Mouse (Mus musculus): Measurements from ENCODE around the gene Snrnp35.

Snrnp35 gene

DNA sequence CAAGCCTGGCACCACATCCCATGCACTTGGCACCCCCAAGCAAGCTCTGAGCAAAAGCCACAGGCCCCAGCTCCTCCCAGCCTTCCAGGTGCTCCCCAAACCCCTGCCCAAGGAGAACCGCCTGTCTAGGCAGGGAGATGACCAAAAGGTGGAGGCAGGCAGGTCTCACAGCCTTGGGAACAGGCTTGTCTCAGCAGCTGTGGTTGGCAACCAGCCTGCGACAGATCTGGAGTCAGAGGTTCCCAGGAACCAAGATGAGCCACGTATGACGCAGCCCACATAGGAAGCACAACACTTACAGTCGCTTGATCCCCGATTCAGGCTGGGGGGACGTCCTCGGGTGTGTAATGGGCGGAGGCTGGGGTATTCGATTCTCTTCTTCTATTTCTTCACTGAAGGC lies 18.6 kb downstream of the Snrnp35 start:
- no peak for DNase-seq (ENCODE audit: low spot score)

DNA sequence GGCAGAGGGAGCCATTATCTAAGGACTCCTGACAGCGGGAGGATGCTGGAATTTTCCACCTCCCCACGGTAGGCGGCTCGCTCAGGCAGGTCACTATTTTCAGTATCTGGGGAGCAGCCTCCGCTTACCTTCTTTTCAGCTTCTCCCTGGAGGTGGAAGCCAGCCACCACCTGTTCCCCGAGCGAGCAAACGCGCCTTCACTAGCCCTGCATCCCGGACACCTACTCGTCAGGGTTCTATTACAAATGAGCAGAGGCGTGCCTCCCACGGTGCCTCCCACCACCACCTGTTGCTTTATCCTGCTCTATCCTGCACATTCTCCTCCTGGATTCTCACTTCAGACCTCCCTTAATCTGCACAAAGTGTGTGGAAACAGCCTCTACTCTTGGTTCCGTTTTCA lies 20.8 kb downstream of the Snrnp35 start:
- no peak for DNase-seq (ENCODE audit: low spot score)

DNA sequence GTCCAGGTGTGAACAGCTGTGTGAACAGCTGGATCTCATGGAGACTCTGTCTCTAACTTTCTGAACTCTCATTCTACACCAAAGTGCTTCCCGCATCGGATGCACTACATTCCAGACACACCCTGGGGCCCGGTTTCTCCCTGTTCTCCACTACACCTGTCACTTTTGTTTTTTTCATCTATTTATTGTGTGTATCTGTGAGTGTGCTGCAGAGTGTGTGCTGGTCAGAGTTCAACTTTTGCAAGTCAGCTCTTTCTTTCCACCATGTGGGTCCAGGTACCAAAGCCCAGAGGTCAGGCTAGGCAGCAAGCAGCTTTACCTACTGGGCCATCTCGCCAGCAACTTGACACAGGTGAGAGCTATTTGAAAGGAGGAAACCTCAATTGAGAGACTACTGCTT lies 22.3 kb downstream of the Snrnp35 start:
- no peak for DNase-seq (ENCODE audit: low spot score)

DNA sequence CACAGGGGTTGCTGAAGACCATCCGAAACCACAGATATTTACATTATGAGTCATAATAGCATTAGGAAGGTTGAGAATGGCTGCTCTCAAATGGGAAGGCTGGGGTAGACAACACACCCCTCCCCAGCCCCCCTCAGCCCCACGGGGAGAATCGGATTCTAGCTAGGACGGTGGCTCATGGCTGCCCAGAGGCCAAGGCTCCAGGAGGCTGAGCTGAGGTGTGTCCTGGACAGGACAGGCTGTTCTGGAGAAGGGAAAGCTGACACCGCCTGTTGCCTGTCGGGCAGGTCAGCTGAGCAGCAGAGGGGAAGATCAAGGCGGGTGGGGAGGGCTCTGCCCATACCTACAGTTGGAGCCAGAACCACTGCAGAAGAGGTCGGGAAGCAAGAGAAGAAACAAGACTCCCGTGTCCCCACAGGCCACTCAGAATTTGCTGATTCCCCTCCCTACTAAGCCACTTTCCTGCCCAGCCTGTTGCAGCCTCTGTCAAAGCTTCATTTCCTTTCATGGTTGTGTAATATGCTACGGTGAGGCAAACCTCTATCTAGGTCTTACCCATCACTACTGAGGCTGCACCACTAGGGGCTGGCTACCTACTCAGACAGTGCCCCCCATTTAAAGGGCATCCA lies 23.9 kb downstream of the Snrnp35 start:
- no peak for DNase-seq (ENCODE audit: low spot score)

DNA sequence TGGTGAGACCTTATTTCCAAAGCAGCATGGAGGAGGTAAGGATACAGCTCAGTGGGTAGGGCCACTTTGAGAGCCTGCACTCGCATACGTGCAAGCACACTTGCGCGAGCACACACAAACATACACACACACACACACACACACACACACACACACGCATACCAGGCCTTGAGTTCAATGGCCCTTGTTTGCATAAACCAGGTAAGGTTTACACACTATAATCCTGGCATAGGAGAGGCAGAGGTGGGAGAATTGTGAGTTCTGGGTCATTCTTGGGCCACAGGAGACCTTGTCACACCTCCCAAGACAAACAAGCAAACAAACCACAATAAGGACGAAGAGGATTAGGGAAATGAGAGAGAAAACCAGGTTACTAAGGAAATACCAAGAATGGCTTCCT lies 26.3 kb downstream of the Snrnp35 start:
- DNase-seq (ENCODE audit: low spot score) = no peak

DNA sequence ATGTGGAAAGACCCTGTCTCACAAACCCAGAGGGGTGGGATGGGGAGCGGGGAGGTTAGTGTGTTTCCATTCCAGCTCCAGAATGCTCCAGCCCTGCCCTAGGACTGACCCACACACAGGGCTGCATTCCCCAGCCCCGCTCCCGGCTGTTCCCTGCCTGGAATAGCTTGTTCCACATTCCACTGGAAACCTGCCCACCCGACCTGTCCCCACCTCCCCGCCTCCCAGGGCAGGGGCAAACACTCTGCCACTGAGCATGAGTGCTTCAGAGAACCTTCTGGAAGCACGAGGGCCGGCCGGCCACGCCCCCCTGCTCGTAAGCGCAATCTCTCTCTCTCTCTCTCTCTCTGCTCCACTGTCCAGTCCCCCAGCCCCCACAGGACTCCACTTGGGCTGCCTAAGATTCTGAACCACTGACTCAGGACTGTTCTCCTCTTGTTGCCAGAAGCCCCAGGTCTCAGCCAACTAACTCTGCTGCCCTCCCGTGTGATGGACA lies 26.9 kb downstream of the Snrnp35 start:
- DNase-seq (ENCODE audit: low spot score) = peak; percentile 70

DNA sequence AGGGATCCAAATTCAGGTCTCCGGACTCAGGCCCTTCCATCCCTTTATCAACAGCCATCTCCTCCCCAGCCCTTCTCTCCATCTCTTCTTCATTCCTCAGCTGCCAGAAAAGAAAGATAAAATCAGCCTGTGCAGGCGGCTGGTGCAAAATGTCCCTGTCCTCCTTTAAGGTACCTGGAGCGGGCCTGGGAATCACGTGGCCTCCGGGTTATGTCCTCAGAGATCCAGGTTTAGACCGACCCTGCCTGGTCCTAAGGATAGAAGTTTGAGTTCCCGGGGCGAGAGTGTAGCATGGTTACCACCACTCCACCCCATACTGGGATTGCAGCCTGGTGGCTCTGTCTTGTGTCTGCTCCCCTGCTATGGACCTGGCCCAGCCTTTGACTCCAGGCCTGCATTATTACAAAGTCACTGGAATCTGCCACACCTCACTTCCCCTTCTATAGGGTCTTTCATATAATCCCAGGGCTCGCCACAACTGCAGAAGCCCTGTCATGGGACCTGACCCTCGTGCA lies 27.7 kb downstream of the Snrnp35 start:
- no peak for DNase-seq (ENCODE audit: low spot score)

DNA sequence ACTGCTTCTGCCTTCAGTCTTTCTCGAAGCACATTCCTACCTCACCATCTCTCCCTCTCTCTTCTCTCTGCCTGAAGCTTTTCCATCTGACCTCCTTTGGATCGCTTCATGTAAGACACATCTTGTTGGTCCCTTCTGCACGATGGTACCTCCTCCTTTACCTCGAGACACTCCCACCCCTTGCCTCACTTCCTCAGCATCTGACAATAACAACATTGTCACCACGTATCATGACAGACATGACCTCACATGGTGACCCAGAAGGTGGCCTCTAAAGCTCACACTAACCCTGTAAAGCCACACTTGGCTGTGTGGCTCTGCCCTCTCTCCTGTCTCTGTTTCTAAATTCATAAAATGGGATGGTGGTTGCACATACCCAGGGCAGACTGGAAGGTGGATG lies 32.9 kb downstream of the Snrnp35 start:
- no peak for DNase-seq (ENCODE audit: low spot score)

DNA sequence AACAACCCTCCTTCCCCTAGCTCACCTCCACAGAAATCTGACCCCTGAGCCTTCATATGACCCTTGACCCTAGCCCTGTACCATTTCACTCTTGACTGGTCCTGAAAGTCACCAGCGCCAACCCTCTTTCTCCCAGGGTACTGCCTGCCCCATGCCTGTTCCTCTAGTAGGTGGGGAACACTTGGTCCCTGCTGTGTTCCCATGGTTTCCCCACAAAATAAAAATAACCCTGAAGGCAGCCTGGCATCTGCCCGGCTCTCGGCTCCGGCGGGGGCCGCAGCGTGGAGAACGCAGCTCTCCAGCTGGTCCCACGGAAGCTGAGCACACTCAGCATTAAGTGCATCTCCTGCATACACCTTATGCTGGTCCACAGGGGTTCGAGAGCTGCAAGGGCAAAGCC lies 35.7 kb downstream of the Snrnp35 start:
- DNase-seq (ENCODE audit: low spot score) = no peak

DNA sequence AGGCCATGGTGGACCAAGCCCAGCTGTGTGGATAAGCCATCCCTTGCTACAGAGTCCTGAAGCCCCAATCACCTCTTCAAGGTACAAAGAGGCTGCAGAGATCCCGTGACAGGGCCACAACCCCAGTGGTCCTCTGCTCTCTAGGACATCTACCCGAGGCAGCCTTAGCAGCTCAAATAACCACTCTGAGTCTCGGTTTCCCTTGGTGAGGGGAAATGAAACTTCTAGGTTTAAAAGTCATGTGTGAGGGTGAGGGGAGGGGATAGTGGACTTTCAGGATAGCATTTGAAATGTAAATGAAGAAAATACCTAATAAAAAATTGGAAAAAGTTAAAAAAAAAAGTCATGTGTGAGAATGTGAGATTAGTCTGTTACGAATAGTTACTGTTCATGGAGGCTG lies 38.7 kb downstream of the Snrnp35 start:
- DNase-seq (ENCODE audit: low spot score) = no peak

DNA sequence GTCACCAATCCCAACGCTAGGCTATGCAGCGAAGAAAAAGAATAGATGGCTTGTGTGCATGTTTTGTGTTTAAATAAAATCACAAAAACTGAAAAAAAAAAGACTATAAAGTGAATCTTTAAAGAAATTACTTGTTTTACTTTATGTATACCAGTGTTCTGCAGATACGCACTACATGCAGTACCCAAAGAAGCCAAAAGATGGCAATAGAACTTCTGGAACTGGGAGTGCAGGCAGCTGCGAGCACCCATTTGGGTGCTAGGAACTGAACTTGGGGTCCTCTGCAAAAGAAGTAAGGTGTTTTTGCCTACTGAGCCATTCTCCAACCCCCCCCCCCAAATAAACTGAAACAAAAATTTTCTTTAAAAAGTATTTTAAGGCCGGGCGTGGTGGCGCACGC lies 40.1 kb downstream of the Snrnp35 start:
- DNase-seq (ENCODE audit: low spot score) = no peak

DNA sequence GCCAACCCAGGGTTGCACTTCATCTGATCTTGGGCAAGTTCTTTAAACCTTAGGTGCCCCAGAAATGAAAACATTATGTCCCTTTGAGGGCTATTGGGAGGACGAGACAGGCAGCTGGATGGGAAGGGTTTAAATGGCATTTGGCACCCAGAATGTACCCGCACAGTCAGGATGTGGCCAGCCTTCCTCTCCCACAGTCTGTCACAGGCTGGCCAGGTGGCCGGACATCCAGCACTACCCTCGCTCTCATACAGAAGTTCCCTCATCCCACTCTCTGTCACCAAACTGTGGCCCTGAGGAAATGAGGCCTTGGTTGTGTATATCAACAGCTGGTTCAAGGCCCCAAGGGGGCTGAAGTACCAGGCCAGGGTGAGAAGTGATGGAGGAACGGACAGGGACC lies 42.0 kb downstream of the Snrnp35 start:
- DNase-seq (ENCODE audit: low spot score) = no peak

DNA sequence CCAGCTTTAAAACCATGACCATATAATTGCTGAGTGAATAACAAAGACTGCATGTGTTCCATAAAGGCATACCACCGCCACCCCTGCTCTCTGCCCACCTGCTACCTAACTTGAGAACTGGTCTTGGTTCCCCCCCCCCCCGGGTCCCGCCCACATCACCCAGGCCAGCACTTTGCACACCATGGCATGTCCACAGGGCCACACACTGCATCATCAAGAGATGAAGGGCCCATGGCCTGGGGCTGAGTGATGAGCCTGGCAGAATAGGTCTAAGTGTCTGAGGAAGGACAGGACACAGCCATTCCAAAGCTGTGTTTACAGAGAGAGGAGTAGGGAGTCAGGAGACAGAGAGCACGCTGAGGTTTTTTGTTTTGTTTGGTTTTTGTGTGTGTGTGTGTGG lies 45.4 kb downstream of the Snrnp35 start:
- no peak for DNase-seq (ENCODE audit: low spot score)

DNA sequence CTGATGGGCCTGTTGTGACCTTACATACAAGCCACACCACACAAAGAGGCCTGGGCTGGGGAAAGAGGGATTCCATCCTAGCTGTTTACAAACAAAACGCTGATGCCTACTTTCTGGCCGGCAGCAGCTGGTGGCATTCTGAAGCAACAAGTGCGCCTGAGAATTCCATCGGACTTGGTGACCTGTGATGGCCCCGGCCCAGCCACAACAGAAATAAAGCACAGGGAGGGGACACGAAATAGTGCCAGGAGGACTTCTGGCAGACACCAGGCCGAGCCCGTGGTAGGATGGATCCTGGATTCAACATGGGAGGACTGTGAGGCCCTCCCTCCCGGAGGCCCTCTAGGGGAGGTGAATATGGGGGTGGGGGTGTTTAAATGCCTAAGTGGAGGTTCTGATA lies 45.9 kb downstream of the Snrnp35 start:
- no peak for DNase-seq (ENCODE audit: low spot score)

DNA sequence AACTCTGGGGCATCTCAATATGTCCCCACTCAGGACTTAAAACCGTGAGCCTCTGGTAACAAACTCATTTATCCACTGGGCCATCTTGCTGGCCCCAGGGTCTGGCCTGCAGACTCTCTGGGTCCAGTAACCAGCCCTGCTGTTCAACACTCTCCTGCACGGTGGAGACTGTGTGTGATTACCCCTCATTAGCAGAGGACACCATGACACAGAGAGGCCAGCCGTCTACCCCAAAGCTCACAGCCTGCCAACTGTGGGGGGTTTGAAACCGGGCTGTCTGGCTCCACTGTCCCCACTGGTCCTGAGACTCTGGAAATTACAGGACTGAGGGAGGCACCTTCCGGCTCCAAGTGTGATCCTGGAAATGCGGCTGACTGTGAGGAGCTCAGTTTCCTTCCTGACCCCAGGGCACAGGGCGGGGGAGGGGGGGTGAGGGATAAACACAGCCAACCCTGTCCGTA lies 46.3 kb downstream of the Snrnp35 start:
- no peak for DNase-seq (ENCODE audit: low spot score)

DNA sequence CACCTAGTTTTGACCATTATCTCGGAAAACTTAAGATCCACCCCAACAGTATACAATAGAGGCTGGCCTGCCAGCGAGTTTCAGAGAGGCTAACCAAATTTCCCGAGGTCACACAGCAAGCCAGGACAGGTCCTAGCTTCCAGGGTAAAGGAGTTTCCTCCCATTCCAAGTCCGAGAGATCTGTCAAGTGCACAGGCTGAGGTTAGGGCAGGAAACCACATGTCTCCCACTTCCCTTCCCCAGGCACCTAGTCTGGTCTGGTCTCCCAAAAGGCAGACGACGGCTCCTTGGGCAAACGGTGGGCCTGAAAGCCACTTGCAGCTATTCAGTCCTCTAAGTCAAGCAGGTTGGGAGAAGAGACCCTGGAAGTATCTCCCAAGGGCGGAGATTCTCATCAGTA lies 46.8 kb downstream of the Snrnp35 start:
- no peak for DNase-seq (ENCODE audit: low spot score)

DNA sequence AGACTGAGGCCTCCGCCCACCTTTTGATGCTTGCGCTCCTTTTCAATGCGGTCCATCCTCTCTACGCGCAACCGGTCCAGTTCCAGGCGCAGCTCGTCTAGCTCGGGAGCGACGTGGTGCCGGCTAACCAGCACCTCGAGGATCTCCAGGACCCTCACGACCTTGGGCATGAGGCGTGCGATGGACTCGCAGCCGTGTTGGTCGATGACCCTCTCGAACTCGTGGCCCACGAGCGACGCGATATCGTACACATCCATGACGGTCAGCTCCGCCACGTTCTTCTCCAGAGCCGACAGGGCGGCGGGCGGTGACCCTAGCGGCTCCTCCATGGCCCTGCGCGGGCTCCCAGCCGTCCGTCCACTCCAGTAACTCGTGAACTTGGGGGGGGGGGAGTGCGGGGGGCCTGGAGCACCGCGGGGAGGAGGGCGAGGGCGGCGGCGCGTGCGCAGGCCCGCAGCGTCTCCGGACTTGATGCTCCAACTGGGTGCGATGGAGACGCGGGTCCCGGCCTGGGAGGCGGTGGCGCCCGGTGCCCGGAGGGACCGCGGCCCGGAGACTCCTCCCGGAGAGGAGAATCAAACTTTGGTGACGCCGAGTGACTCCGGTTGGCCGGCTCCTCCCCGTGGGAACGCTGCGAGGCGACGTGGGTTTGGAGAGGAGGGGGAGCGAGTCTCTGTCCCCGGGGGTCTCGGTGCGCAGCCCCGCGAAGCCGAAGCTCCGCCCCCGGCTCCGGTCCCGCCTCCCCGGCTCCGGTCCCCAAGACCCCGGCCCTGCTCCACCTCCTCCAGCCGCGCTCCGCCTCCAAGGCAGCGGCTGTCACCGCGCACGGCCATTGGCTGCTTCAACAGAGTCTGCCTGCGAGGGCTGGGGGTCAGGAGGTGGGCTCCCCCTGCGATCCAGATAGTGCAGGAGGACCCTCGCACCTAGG lies 48.0 kb downstream of the Snrnp35 start, which contains the start of gene Rilpl1:
Rilpl1 (minus strand) TSS at position 737 of the 928 bp plus-strand sequence.
- peak; percentile 72 for DNase-seq (ENCODE audit: low spot score)

DNA sequence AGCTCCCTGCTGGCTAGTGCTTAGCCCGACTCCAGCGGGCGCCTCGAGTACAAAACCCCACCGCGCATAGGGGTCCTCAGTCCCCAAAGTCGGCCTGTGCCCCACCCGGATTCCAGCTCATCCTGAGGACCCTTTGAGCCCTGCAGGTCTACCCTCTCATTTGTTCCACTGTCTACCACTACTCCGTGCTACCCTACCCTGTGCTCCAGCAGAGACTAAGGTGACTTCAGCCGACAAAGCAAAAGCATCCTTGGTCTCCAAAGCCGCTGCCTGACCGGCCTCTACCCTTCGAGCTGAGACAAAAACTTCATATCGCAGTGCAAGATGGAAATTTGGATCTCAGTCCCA lies 48.6 kb downstream of the Snrnp35 start:
- DNase-seq (ENCODE audit: low spot score) = no peak

DNA sequence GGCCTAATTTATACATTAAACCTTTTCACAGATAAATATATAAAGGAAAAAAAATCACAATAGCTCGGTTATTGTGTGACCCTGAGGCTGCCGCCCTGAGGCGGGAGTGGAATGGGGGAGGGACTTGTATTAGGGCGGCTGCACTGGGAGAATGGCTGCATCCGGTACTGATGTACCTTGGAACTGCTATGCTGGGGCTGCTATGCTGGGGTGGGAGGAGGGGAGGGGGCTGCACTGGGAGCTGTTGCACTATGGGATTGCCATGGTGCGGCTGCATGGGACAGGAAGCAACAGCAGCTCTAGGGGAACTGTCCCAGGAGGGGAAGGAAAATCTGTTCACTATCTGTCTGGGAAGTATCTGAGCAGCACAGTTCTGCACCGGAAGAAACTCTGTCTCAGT lies 49.5 kb downstream of the Snrnp35 start:
- no peak for DNase-seq (ENCODE audit: low spot score)

DNA sequence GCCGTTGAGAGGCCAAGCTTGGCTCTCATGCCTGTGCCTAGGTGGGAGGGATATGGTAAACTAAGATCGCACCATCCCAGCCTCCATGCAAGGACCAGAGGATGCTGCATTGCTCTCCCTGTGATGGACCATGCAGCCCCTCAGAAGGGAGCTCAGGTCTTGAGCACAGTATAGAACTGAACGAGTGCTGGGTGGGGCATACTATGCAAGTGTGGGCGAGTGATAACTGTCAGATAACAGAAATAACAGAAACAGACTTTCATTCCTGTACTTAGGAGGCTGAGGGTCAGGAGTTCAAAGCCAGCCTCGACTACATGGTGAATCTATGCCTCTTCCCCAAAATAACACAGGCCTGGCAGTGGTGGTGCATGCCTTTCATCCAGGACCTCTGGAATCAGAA lies 52.1 kb downstream of the Snrnp35 start:
- DNase-seq (ENCODE audit: low spot score) = no peak

DNA sequence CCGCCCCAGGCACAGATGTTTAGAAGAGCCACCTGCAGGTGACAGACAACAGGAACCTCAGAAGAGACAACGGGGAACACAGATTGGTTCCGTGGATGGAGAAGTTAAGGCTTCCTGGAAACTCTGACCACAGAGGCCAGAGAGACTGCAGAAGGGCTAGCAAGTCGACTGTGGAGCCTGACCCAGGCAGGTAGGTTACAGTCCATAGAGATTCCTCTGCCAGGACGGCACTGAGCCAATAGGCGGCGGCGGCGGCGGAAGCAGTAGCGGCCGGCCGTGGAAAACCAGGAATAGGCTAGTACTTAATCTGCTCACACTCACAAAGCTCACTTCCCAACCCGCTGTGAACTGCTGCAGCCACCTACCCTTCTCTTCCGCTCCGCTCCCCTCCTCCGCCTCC lies 53.8 kb downstream of the Snrnp35 start:
- peak; percentile 45 for DNase-seq (ENCODE audit: low spot score)

DNA sequence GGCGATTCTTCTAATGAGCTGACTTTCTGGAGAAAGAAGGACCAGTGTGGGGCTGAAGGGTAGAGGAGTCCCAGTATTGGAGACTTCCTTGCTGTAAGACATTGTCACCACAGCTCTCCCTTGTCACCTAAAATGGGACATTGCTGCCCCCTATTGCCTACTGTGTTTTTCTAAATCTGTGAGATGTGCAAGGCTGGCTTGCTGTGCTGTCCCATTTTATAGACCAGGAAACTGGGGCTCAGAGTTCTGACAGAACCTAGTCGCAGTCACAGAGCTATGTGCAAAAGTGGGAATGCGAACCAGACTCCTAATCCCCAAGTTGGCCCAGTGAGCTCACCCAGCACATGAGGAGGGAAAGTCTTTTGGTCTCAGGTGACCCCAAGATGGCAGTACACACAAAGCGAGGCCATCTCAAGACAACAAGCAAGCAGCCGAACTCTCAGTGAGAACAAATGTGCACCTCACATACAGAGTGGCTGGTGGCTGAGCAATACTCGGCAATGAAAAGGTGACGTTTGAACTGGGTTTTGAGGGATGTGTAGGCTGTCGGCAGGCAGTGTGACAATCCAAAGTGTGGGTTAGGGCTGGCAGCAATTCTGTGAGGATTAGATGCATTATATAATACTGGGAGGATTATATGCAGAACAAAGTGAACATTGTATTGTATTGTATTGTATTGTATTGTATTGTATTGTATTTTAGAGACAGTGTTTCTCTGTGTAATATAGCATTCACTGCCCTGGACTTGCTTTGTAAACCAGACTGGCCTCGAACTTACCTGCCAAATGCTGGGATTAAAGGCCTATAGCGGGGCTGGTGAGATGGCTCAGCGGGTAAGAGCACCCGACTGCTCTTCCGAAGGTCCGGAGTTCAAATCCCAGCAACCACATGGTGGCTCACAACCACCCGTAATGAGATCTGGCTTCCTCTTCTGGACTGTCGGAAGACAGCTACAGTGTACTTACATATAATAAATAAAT lies 56.2 kb downstream of the Snrnp35 start:
- no peak for DNase-seq (ENCODE audit: low spot score)

Measured in testis, postnatal 14 days (tissue).